ENCODE assay signal across 8 mouse cellular contexts in the genomic region with DNA sequence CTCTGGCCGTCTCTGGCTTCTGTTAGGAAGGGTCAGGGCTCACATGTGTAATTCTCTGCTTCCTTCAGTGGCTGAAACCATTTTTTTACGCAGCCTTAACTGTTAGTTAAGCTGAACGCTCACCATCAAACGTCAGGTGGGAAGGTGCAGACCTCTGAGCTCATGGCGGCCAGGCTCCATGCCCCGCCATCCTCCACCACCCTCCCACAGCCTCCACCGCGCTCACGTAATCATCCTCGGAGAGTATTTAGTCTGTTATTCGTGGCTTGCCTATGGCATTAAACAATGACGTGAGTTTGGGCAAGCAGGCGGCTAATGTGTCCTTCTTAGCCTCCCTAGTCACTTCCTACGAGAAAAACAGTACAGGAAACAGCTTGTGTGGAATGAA.
DNase-seq lines count a peak whose midpoint lies in the region; ATAC-seq and TF ChIP-seq lines count a peak whose summit lies in the region.

No protein-coding gene starts in this region.

- H3K27ac ChIP-seq in liver, embryonic 11.5 days (ENCODE audit: low read depth, low read length): no peak overlapping the region
- no peak overlapping the region for H3K27ac ChIP-seq in liver, postnatal 0 days (ENCODE audit: low read depth)
- H3K27ac ChIP-seq in hindbrain, embryonic 14.5 days: no peak overlapping the region
- H3K27ac ChIP-seq in midbrain, embryonic 16.5 days (ENCODE audit: low read length): no peak overlapping the region

- H3K4me3 ChIP-seq in liver, embryonic 11.5 days (ENCODE audit: low read depth, low read length): no peak overlapping the region; the same call in 1 of the 2 replicates
- H3K4me3 ChIP-seq in liver, postnatal 0 days (ENCODE audit: low read depth, low read length): no peak overlapping the region
- no peak overlapping the region for H3K4me3 ChIP-seq in hindbrain, embryonic 14.5 days (replicated peaks; ENCODE audit: low read length)
- H3K4me3 ChIP-seq in midbrain, embryonic 16.5 days (ENCODE audit: low read depth, low read length): no peak overlapping the region

- no peak for TF ChIP-seq EP300 in liver, postnatal 0 days (IDR thresholded peaks at IDR 0.05; ENCODE audit: low read depth)

- H3K4me1 ChIP-seq in liver, embryonic 11.5 days (replicated peaks; ENCODE audit: control insufficient read depth, insufficient read depth, low read length): no peaks in the 10 kb centered on the region
- H3K4me1 ChIP-seq in liver, postnatal 0 days (ENCODE audit: insufficient read depth): peaks cover 8% of the 10 kb centered on the region
- H3K4me1 ChIP-seq in hindbrain, embryonic 14.5 days (replicated peaks; ENCODE audit: control insufficient read depth, insufficient read depth, low read length): no peaks in the 10 kb centered on the region; the same call in 1 of the 2 replicates
- no peaks in the 10 kb centered on the region for H3K4me1 ChIP-seq in midbrain, embryonic 16.5 days (ENCODE audit: control insufficient read depth, insufficient read depth, low read length)

- H3K9ac ChIP-seq in liver, embryonic 11.5 days (ENCODE audit: low read depth, low read length): no peak overlapping the region
- H3K9ac ChIP-seq in liver, postnatal 0 days (replicated peaks): no peak overlapping the region
- H3K9ac ChIP-seq in hindbrain, embryonic 14.5 days: peak overlapping the region; percentile 29; the same call in 1 of the 2 replicates
- H3K9ac ChIP-seq in midbrain, embryonic 16.5 days (ENCODE audit: low read depth, low read length): no peak overlapping the region

- no peak for TF ChIP-seq CTCF in liver, postnatal 0 days (IDR thresholded peaks at IDR 0.05; ENCODE audit: low read depth)

- ATAC-seq in frontal cortex, adult (ENCODE audit: low TSS enrichment): peak; percentile 41; the same call in 1 of the 2 replicates
- ATAC-seq in liver, embryonic 11.5 days (replicated peaks; ENCODE audit: low FRiP score): no peak
- ATAC-seq in liver, postnatal 0 days: no peak
- no peak for ATAC-seq in hindbrain, embryonic 14.5 days (ENCODE audit: low FRiP score)
- ATAC-seq in midbrain, embryonic 16.5 days: peak; percentile 29; the same call in 1 of the 2 replicates

- no peaks in the 10 kb centered on the region for H3K9me3 ChIP-seq in liver, embryonic 11.5 days (ENCODE audit: control insufficient read depth, low read length)
- no peaks in the 10 kb centered on the region for H3K9me3 ChIP-seq in liver, postnatal 0 days (ENCODE audit: low read length)
- peaks cover 4% of the 10 kb centered on the region for H3K9me3 ChIP-seq in hindbrain, embryonic 14.5 days (ENCODE audit: control insufficient read depth, low read length)
- no peaks in the 10 kb centered on the region; the same call in 1 of the 2 replicates for H3K9me3 ChIP-seq in midbrain, embryonic 16.5 days (replicated peaks; ENCODE audit: control insufficient read depth, low read length, poor library complexity, severe bottlenecking)

- H3K36me3 ChIP-seq in liver, embryonic 11.5 days (ENCODE audit: control insufficient read depth, insufficient read depth, low read length): no peaks in the 10 kb centered on the region
- no peaks in the 10 kb centered on the region for H3K36me3 ChIP-seq in liver, postnatal 0 days (replicated peaks; ENCODE audit: insufficient read depth, low read length)
- no peaks in the 10 kb centered on the region for H3K36me3 ChIP-seq in hindbrain, embryonic 14.5 days (replicated peaks; ENCODE audit: control insufficient read depth, insufficient read depth)
- H3K36me3 ChIP-seq in midbrain, embryonic 16.5 days (ENCODE audit: control insufficient read depth, insufficient read depth, low read length): no peaks in the 10 kb centered on the region

- DNase-seq in frontal cortex, postnatal 14 days (ENCODE audit: low spot score in 2 of 2): no peak
- no peak for DNase-seq in liver, embryonic 11.5 days (ENCODE audit: low spot score)
- no peak for DNase-seq in liver, postnatal 0 days
- no peak for DNase-seq in hindbrain, embryonic 14.5 days (ENCODE audit: low spot score)
- DNase-seq in thymus, postnatal 4 days: no peak
- no peak for DNase-seq in gastrocnemius, postnatal 10 days

- WGBS in liver, embryonic 11.5 days: 52% methylated on average over 14 of the region's 14 CpGs
- 48% methylated on average over 14 of the region's 14 CpGs for WGBS in liver, postnatal 0 days (ENCODE audit: insufficient replicate concordance)
- WGBS in hindbrain, embryonic 14.5 days: 65% methylated on average over 14 of the region's 14 CpGs
- WGBS in midbrain, embryonic 16.5 days: 64% methylated on average over 14 of the region's 14 CpGs

- H3K4me2 ChIP-seq in liver, embryonic 11.5 days: peak overlapping the region; percentile 50
- no peak overlapping the region for H3K4me2 ChIP-seq in liver, postnatal 0 days (ENCODE audit: low read depth, low read length)
- H3K4me2 ChIP-seq in hindbrain, embryonic 14.5 days (replicated peaks): peak overlapping the region; percentile 40
- peak overlapping the region; percentile 32 for H3K4me2 ChIP-seq in midbrain, embryonic 16.5 days (ENCODE audit: low read length)

- H3K27me3 ChIP-seq in liver, embryonic 11.5 days (replicated peaks; ENCODE audit: control insufficient read depth, insufficient read depth, low read length): peaks cover 10% of the 10 kb centered on the region
- H3K27me3 ChIP-seq in liver, postnatal 0 days (ENCODE audit: insufficient read depth, low read length): 0 out of 2 replicates have a peak, but pooled peaks cover 10% of the 10 kb centered on the region
- H3K27me3 ChIP-seq in hindbrain, embryonic 14.5 days (ENCODE audit: control insufficient read depth, insufficient read depth, low read length): no peaks in the 10 kb centered on the region
- no peaks in the 10 kb centered on the region for H3K27me3 ChIP-seq in midbrain, embryonic 16.5 days (ENCODE audit: control insufficient read depth, insufficient read depth, low read depth, low read length)

Comparison
In these comparisons a context has a peak if more than half of its experiments do, and no peak if none do; other contexts are left out.
1. ATAC-seq: peak in frontal cortex, adult (single experiment) and midbrain, embryonic 16.5 days (single experiment); none in liver, embryonic 11.5 days (single experiment), liver, postnatal 0 days (single experiment) and hindbrain, embryonic 14.5 days (single experiment).